8 mouse cellular contexts compared by ENCODE assay signal in genomic region chr19:38086948-38087551, GRCm38 (mm10). TPM values are rescaled to one million over a fixed set of nuclear protein-coding genes. Genes with fewer than 3 reads are reported as not detected.
DNase-seq lines count a peak whose midpoint lies in the region; ATAC-seq and TF ChIP-seq lines count a peak whose summit lies in the region.

No protein-coding gene starts in this region.

- ATAC-seq in embryonic facial prominence, embryonic 11.5 days (replicated peaks; ENCODE audit: insufficient number of reproducible peaks, low FRiP score, low TSS enrichment, low read depth) = no peak; the same call in 1 of the 2 replicates
- ATAC-seq in heart, postnatal 0 days (ENCODE audit: insufficient read depth, low read depth) = peak; percentile 87

- 63% methylated on average over 11 of the region's 11 CpGs for WGBS in embryonic facial prominence, embryonic 11.5 days
- 39% methylated on average over 11 of the region's 11 CpGs for WGBS in heart, postnatal 0 days

- TF ChIP-seq CTCF in heart, postnatal 0 days (IDR thresholded peaks at IDR 0.05; ENCODE audit: low read depth) = peak; percentile 72
- peak; percentile 55; the same call in 1 of the 2 replicates for TF ChIP-seq CTCF in testis, adult 2 months (IDR thresholded peaks at IDR 0.05; ENCODE audit: control insufficient read depth, insufficient read depth, insufficient replicate concordance, low read depth, low read length)

- no peaks in the 10 kb centered on the region for H3K4me1 ChIP-seq in embryonic facial prominence, embryonic 11.5 days (ENCODE audit: control insufficient read depth, insufficient read depth, low read length)
- no peaks in the 10 kb centered on the region for H3K4me1 ChIP-seq in heart, postnatal 0 days (ENCODE audit: control insufficient read depth, insufficient read depth)
- no peaks in the 10 kb centered on the region for H3K4me1 ChIP-seq in testis, adult 2 months (ENCODE audit: control insufficient read depth, insufficient read depth, low read length)

- H3K27ac ChIP-seq in embryonic facial prominence, embryonic 11.5 days (replicated peaks; ENCODE audit: low read depth, low read length) = no peak overlapping the region
- no peak overlapping the region for H3K27ac ChIP-seq in heart, postnatal 0 days (ENCODE audit: low read depth)
- H3K27ac ChIP-seq in testis, adult 2 months (ENCODE audit: control insufficient read depth, insufficient read depth, low read depth, low read length) = no peak overlapping the region

- no peak overlapping the region for H3K9ac ChIP-seq in embryonic facial prominence, embryonic 11.5 days (replicated peaks; ENCODE audit: low read length)
- H3K9ac ChIP-seq in heart, postnatal 0 days (replicated peaks; ENCODE audit: low read depth, low read length) = no peak overlapping the region

- no peak for TF ChIP-seq POLR2A in testis, adult 2 months (IDR thresholded peaks at IDR 0.05; ENCODE audit: control insufficient read depth, low read depth, low read length)

- no peak overlapping the region for H3K4me2 ChIP-seq in embryonic facial prominence, embryonic 11.5 days (ENCODE audit: low read depth, low read length)
- no peak overlapping the region for H3K4me2 ChIP-seq in heart, postnatal 0 days (ENCODE audit: low read depth, low read length)

- H3K4me3 ChIP-seq in embryonic facial prominence, embryonic 11.5 days (ENCODE audit: low read depth, low read length) = no peak overlapping the region
- no peak overlapping the region for H3K4me3 ChIP-seq in heart, postnatal 0 days (ENCODE audit: low read depth, low read length)
- no peak overlapping the region for H3K4me3 ChIP-seq in testis, adult 2 months (ENCODE audit: control insufficient read depth, low read depth, low read length)

- no peaks in the 10 kb centered on the region for H3K27me3 ChIP-seq in embryonic facial prominence, embryonic 11.5 days (ENCODE audit: control insufficient read depth, insufficient read depth, low read length)
- H3K27me3 ChIP-seq in heart, postnatal 0 days (ENCODE audit: control insufficient read depth, insufficient read depth, low read length) = no peaks in the 10 kb centered on the region
- no peaks in the 10 kb centered on the region for H3K27me3 ChIP-seq in testis, adult 2 months (ENCODE audit: control insufficient read depth, insufficient read depth, low read length)

- TF ChIP-seq EP300 in heart, postnatal 0 days (IDR thresholded peaks at IDR 0.05; ENCODE audit: low read depth) = no peak

- H3K9me3 ChIP-seq in embryonic facial prominence, embryonic 11.5 days (replicated peaks; ENCODE audit: control insufficient read depth, low read length) = no peaks in the 10 kb centered on the region
- no peaks in the 10 kb centered on the region for H3K9me3 ChIP-seq in heart, postnatal 0 days (replicated peaks; ENCODE audit: control insufficient read depth, low read length)

- H3K36me3 ChIP-seq in embryonic facial prominence, embryonic 11.5 days (replicated peaks; ENCODE audit: control insufficient read depth, insufficient read depth, low read depth, low read length) = no peaks in the 10 kb centered on the region
- no peaks in the 10 kb centered on the region for H3K36me3 ChIP-seq in heart, postnatal 0 days (replicated peaks; ENCODE audit: control insufficient read depth, insufficient read depth, low read length)
- H3K36me3 ChIP-seq in testis, adult 2 months (ENCODE audit: control insufficient read depth, insufficient read depth, low read length) = no peaks in the 10 kb centered on the region

- peak; percentile 30 for DNase-seq in urinary bladder, postnatal 25 days (ENCODE audit: low spot score)
- no peak for DNase-seq in urinary bladder, postnatal 10 days (ENCODE audit: low spot score)
- peak; percentile 31 for DNase-seq in embryonic facial prominence, embryonic 11.5 days (ENCODE audit: low spot score)
- DNase-seq in heart, postnatal 0 days (ENCODE audit: low spot score) = peak; percentile 55
- peak; percentile 9 for DNase-seq in layer of hippocampus, adult 9-11 months
- DNase-seq in mesoderm, embryonic 11.5 days (ENCODE audit: low read depth, low spot score) = peak; percentile 25
- no peak for DNase-seq in spleen, postnatal 4 days (ENCODE audit: low spot score in 2 of 2)

RNA-seq across cellular contexts. Expression of gene Ffar4, which starts 9.8 kb away (rescaled TPM):
- 0.20 TPM in 1 of 2 replicates, not detected in the other for polyA plus RNA-seq in embryonic facial prominence, embryonic 11.5 days (2014; fragmentation: Nextera tagmentation; extraction: Ambion mirVana)
- total RNA-seq in heart, postnatal 0 days (2014; rRNA removed; ENCODE audit: low replicate concordance) = 0.12 TPM in 1 of 2 replicates, not detected in the other
- polyA plus RNA-seq in heart, postnatal 0 days (2015; fragmentation: Nextera tagmentation; extraction: Ambion mirVana) = 0.33 TPM in 1 of 2 replicates, not detected in the other
- 1.6 and 2.2 TPM in 2 replicates for polyA plus RNA-seq in testis, adult 2 months (2012; rRNA removed)

RNA-seq across cellular contexts. Expression of gene Cep55, which starts 32.2 kb away (rescaled TPM):
- polyA plus RNA-seq in embryonic facial prominence, embryonic 11.5 days (2014; fragmentation: Nextera tagmentation; extraction: Ambion mirVana) = 41.4 and 47.7 TPM in 2 replicates
- total RNA-seq in heart, postnatal 0 days (2014; rRNA removed; ENCODE audit: low replicate concordance) = 19.1 and 21.7 TPM in 2 replicates
- polyA plus RNA-seq in heart, postnatal 0 days (2015; fragmentation: Nextera tagmentation; extraction: Ambion mirVana) = 9.2 and 9.5 TPM in 2 replicates
- 9.6 and 11.6 TPM in 2 replicates for polyA plus RNA-seq in testis, adult 2 months (2012; rRNA removed)

RNA-seq across cellular contexts. Expression of gene Rbp4, which starts 38.0 kb away (rescaled TPM):
- polyA plus RNA-seq in embryonic facial prominence, embryonic 11.5 days (2014; fragmentation: Nextera tagmentation; extraction: Ambion mirVana) = 1.7 and 2.5 TPM in 2 replicates
- 2.1 TPM in 1 of 2 replicates, not detected in the other for total RNA-seq in heart, postnatal 0 days (2014; rRNA removed; ENCODE audit: low replicate concordance)
- polyA plus RNA-seq in heart, postnatal 0 days (2015; fragmentation: Nextera tagmentation; extraction: Ambion mirVana) = 0.87 and 1.5 TPM in 2 replicates
- polyA plus RNA-seq in testis, adult 2 months (2012; rRNA removed) = 10.4 and 13.4 TPM in 2 replicates

RNA-seq across cellular contexts. Expression of gene Myof, which starts 43.7 kb away (rescaled TPM):
- polyA plus RNA-seq in embryonic facial prominence, embryonic 11.5 days (2014; fragmentation: Nextera tagmentation; extraction: Ambion mirVana) = 7.8 and 8.0 TPM in 2 replicates
- total RNA-seq in heart, postnatal 0 days (2014; rRNA removed; ENCODE audit: low replicate concordance) = 9.5 and 13.3 TPM in 2 replicates
- polyA plus RNA-seq in heart, postnatal 0 days (2015; fragmentation: Nextera tagmentation; extraction: Ambion mirVana) = 2.8 and 3.0 TPM in 2 replicates
- 1.7 and 3.6 TPM in 2 replicates for polyA plus RNA-seq in testis, adult 2 months (2012; rRNA removed)

RNA-seq across cellular contexts. Expression of gene Pde6c, which starts 45.5 kb away (rescaled TPM):
- polyA plus RNA-seq in embryonic facial prominence, embryonic 11.5 days (2014; fragmentation: Nextera tagmentation; extraction: Ambion mirVana) = not detected in 2 replicates
- not detected in 2 replicates for total RNA-seq in heart, postnatal 0 days (2014; rRNA removed; ENCODE audit: low replicate concordance)
- polyA plus RNA-seq in heart, postnatal 0 days (2015; fragmentation: Nextera tagmentation; extraction: Ambion mirVana) = not detected in 2 replicates
- 0.05 and 0.12 TPM in 2 replicates for polyA plus RNA-seq in testis, adult 2 months (2012; rRNA removed)

Comparison
In these comparisons a context has a peak if more than half of its experiments do, and no peak if none do; other contexts are left out.
1. DNase-seq: peak in urinary bladder, postnatal 25 days (single experiment), embryonic facial prominence, embryonic 11.5 days (single experiment), heart, postnatal 0 days (single experiment), layer of hippocampus, adult 9-11 months (single experiment) and mesoderm, embryonic 11.5 days (single experiment); none in urinary bladder, postnatal 10 days (single experiment) and spleen, postnatal 4 days (0 of 2).